Mouse (Mus musculus) 3134 (cell line): ENCODE measurements around the gene Gemin5.
A peak's percentile ranks its signal among the peaks of the same experiment; 100 is the strongest.
"Not testable (repeated sequence)": the region's sequence is repeated elsewhere in the genome, so short reads cannot be mapped to it uniquely, and the experiment has no call there.

Experiments
- DNase-seq: peaks from one replicate; pipeline ENCODE4 v3.0.0-alpha.2; 2011; ENCODE audit warnings: low spot score; ENCODE audit not compliant: insufficient read length; ENCODE audit errors: extremely low read depth

Gemin5 gene

DNA sequence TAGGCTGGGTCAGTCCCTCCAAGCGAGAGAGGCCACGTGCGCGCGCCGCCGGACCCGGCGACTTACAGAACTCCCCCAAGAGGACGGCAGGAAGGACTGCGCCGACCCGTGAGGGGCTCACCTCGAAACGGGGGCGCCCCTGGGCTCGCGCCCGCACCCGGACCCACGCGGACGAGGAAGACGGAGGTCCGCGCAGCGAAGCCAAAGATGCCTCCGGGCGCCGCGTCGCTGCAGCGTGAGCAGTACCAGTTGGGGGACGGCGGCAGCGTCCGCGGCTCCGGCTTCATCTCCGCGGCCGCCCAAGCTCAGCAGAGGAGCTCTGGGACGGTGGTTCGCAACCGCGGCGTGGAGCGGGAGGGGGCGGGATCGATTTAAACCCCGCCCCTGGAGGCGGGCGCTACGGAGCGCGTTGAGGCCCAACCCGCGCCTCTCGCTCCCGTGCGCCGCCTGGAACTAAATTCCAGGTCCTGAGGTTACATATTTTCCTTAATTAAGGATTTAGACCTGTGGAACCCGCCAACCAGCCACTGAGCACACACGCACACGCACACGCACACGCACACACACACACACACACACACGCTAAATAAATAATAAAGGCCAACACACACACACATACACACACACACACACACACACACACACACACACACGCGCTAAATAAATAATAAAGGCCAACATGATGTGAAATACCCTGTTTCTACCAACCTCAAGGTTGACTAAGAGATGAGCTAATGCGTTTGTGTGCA, at the start of gene Gemin5:
Gemin5 (minus strand) TSS at position 373 of the 749 bp plus-strand sequence.
- peak; percentile 93 for DNase-seq

DNA sequence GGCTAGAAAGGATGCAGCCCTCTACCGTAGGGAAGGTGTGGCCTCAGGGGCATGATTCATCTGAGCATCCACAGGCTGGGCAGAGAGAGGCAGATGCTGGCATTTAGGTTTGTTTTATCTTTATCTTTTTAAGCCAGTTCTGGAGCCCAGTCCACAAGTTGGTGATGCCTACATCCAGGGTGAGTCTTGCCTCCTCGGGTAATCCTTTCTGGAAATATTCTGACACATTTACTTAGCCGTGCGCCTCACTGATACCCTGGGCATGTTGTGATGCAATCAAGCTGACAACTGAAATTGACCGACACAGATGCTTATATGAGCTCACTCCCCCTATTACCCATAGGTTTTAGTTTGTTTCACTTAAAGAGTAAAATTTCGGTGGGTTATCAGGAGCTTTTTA, 48.5 kb upstream of the Gemin5 start:
- no peak for DNase-seq

- no peak for DNase-seq
These were observed 47.5 kb upstream of the Gemin5 start for GRCm38 (mm10) chr11:58215814-58216213.

GRCm38 (mm10) chr11:58215049-58215430, 46.7 kb upstream of the Gemin5 start:
- not testable (repeated sequence) for DNase-seq

DNA sequence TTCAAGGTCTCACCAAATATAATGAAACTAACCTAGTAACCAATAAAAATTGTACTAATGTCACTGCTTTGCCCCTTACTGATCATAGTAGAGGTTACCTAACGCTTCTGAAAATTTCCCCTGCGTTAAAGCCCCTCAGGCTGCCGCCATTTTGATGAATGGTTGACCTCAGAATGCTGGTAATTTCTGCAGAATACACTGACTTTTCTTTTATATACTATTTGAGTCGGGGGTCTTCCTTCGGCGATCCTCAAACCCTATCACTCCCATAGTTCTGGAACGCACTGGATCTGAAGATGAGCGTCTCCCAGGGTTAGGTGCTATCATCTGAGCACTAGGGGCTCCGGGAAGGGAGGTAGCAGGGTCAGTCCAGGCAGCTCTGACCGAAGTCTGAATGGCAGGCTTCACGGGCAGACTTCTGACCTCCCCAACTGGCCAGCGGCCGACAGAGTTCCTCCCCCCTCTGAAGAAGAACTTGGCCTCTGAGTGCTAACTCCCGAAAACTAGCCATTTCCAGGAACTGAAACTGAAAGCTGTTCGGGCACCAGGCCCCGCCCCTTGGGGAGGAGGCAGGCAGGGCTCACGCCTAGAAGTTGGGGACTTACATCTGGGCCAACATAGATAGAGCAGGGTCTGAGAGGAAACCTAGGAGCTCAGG, 46.2 kb upstream of the Gemin5 start:
- peak; percentile 78 for DNase-seq

DNA sequence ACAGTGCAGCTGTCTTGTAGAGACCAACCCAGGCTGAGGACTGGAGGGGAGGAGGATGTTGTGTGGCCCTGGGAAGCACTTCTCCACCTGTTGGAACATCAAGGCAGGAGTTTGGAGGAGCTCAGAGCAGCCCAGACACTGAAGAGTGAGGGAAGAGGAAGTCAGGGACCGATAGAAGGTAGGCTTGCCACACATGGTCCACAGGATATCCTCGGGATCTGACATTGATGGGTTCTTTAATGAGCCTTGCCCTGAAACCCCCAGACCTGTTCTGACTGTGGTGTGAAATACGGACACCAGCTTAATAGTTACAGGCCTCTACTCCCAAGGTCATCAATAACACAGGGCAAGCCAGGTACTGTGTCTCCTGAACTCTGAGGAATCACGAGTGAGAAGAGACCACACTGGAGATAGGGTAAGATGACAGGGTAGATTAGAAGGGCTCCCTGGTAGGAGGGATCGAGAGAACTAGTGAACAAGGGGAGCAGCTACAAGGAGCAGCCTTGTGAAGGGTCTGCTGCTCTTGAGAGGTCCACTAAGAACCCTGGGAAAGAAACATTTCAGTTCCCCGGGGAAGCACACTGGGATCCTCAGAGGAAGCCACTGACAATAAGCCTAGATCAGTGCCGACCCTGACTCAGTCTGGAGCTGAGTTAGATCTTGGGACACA, 45.5 kb upstream of the Gemin5 start:
- no peak for DNase-seq

- no peak for DNase-seq
These were observed 43.3 kb upstream of the Gemin5 start for GRCm38 (mm10) chr11:58211682-58212067.

- DNase-seq: no peak
These were observed 42.8 kb upstream of the Gemin5 start for GRCm38 (mm10) chr11:58211062-58211681.

- DNase-seq: no peak
These were observed 42.1 kb upstream of the Gemin5 start for GRCm38 (mm10) chr11:58210321-58210886.

DNA sequence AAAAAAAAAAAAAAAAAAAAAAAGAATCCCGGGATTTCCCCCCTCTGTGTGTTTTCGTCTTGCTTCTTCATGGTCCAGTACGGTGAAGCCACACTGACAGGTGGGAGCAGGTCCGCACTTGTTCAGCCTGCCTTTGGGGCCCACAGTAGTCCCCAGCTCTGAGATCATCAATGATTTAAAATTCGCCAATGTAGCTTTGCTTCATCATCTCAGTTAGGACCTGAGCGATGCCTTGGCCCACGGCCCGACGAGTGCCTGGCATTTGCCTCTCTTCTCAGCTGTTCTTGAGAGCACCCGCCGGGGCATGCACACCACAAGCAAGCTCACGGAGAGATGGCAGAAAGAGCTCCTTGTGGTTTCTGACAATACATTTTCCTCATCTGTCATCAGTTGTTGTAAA, 32.7 kb upstream of the Gemin5 start:
- DNase-seq: no peak

- no peak for DNase-seq
These were observed 31.9 kb upstream of the Gemin5 start for GRCm38 (mm10) chr11:58200226-58200625.

- DNase-seq: peak; percentile 62
These were observed 31.1 kb upstream of the Gemin5 start, which contains the start of the genes Igtp and Irgm2 for GRCm38 (mm10) chr11:58199229-58200037. Gene Igtp (plus strand): TSS chr11:58199556. Gene Irgm2 (plus strand): TSS chr11:58199618.

DNA sequence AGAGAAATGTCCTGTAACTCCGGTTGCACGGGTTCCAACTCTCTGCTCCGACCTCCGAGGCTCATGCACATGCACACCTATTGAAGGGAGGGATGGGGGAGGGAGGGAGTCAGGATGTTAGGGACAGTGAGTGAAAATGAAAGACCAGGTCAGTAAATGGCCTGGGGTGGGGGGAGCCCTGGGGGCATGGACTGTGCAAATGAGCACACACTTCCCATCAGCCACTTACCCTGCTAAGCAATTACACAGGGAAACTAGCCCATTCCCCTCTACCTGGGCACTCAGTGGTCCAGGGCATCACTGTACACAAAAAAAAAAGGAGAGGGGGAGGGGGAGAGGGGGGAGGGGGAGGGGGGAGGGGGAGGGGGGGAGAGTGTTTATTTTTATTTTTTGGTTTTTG, 30.3 kb upstream of the Gemin5 start:
- DNase-seq: no peak

DNA sequence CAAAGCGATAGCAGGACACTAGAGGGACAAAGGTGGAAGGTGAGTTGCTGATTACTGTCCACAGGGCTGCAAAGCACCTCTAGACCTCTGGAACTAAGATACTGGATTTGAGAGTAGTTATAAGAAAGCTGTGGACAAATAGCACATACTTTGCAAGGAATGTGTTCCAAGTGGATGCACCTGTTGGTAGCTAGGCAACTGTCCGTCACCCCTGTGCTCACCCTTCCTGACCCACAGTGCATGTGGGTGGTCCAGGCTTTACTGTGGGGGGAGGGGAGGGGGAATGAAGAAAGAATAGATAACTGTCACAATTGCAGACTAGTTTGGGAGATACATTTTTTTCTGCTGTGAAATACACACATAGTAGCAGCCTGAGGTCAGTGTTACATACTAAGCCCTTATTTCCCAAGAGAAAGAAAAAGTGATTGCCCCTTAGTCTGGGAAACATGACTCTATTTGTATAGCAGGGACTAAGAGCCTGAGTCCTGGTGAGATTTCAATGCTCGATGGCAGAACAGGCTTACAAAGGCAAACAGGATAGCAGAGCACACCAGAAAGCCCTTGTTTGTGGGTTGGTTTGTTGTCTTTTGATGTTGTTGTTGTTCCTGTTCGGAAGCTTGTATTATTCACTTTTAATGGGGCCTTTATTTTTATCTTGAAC, 25.7 kb upstream of the Gemin5 start:
- no peak for DNase-seq

GRCm38 (mm10) chr11:58193326-58193725, 25.0 kb upstream of the Gemin5 start:
- no peak for DNase-seq

GRCm38 (mm10) chr11:58189675-58190074, 21.3 kb upstream of the Gemin5 start:
- no peak for DNase-seq

- no peak for DNase-seq
These were observed 15.2 kb upstream of the Gemin5 start for GRCm38 (mm10) chr11:58183579-58183978.

DNA sequence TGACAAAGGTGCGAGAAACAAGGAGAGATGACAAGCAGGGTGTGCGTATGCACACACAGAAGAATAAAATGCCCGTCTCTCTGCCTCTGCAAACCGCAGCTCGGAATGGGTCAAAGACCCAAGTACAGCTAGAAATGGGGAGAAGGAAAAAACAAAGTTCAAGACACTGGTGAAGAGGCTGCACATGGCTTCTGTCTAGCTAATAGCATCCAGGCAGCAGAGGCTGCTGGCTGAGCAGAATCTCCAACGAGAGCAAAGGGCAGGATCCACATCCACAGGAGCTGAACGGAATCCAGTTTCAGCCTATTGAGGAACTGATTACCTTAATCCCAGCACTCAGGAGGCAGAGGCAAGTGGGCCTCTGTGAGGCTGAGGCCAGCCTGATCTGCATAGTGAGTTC, 12.4 kb upstream of the Gemin5 start:
- no peak for DNase-seq

- DNase-seq: not testable (repeated sequence)
These were observed 11.6 kb upstream of the Gemin5 start for GRCm38 (mm10) chr11:58179986-58180385.
